Mouse (Mus musculus): Measurements from ENCODE around the gene Tril. TPM values are rescaled to one million over a fixed set of nuclear protein-coding genes. Genes with fewer than 3 reads are reported as not detected.

The Tril gene
- polyA plus RNA-seq, 1 experiment, result 0.43 TPM

GRCm38 (mm10) chr6:53778424-53778955 lies 42.1 kb downstream of the Tril start:
- no peaks in the 10 kb centered on the region for H3K27me3 ChIP-seq (ENCODE audit: control insufficient read depth, insufficient read depth, low read length)
- no peak overlapping the region for H3K27ac ChIP-seq (ENCODE audit: control insufficient read depth, insufficient read depth, low read depth, low read length)
- H3K36me3 ChIP-seq (ENCODE audit: control insufficient read depth, insufficient read depth, low read length), result no peaks in the 10 kb centered on the region
- TF ChIP-seq POLR2A (IDR thresholded peaks at IDR 0.05; ENCODE audit: control insufficient read depth, low read depth, low read length), result no peak
- no peak for TF ChIP-seq CTCF (IDR thresholded peaks at IDR 0.05; ENCODE audit: control insufficient read depth, insufficient read depth, insufficient replicate concordance, low read depth, low read length)
- H3K4me3 ChIP-seq (ENCODE audit: control insufficient read depth, low read depth, low read length), result no peak overlapping the region
- H3K4me1 ChIP-seq (ENCODE audit: control insufficient read depth, insufficient read depth, low read length), result no peaks in the 10 kb centered on the region

GRCm38 (mm10) chr6:53768275-53768674 lies 52.4 kb downstream of the Tril start:
- no peaks in the 10 kb centered on the region for H3K4me1 ChIP-seq (ENCODE audit: control insufficient read depth, insufficient read depth, low read length)
- no peaks in the 10 kb centered on the region for H3K36me3 ChIP-seq (ENCODE audit: control insufficient read depth, insufficient read depth, low read length)
- no peak overlapping the region for H3K27ac ChIP-seq (ENCODE audit: control insufficient read depth, insufficient read depth, low read depth, low read length)
- H3K4me3 ChIP-seq (ENCODE audit: control insufficient read depth, low read depth, low read length), result no peak overlapping the region
- no peaks in the 10 kb centered on the region for H3K27me3 ChIP-seq (ENCODE audit: control insufficient read depth, insufficient read depth, low read length)
- TF ChIP-seq CTCF (IDR thresholded peaks at IDR 0.05; ENCODE audit: control insufficient read depth, insufficient read depth, insufficient replicate concordance, low read depth, low read length) (no peak), POLR2A (IDR thresholded peaks at IDR 0.05; ENCODE audit: control insufficient read depth, low read depth, low read length) (no peak)

GRCm38 (mm10) chr6:53766243-53766915 lies 54.3 kb downstream of the Tril start:
- no peaks in the 10 kb centered on the region for H3K27me3 ChIP-seq (ENCODE audit: control insufficient read depth, insufficient read depth, low read length)
- H3K27ac ChIP-seq (ENCODE audit: control insufficient read depth, insufficient read depth, low read depth, low read length), result no peak overlapping the region
- TF ChIP-seq POLR2A (IDR thresholded peaks at IDR 0.05; ENCODE audit: control insufficient read depth, low read depth, low read length) (no peak), CTCF (IDR thresholded peaks at IDR 0.05; ENCODE audit: control insufficient read depth, insufficient read depth, insufficient replicate concordance, low read depth, low read length) (no peak)
- no peaks in the 10 kb centered on the region for H3K36me3 ChIP-seq (ENCODE audit: control insufficient read depth, insufficient read depth, low read length)
- no peaks in the 10 kb centered on the region for H3K4me1 ChIP-seq (ENCODE audit: control insufficient read depth, insufficient read depth, low read length)
- H3K4me3 ChIP-seq (ENCODE audit: control insufficient read depth, low read depth, low read length), result no peak overlapping the region

- Histone ChIP-seq H3K27ac (ENCODE audit: control insufficient read depth, insufficient read depth, low read depth, low read length) (no peak overlapping the region), H3K36me3 (ENCODE audit: control insufficient read depth, insufficient read depth, low read length) (no peaks in the 10 kb centered on the region), H3K4me3 (ENCODE audit: control insufficient read depth, low read depth, low read length) (no peak overlapping the region), H3K4me1 (ENCODE audit: control insufficient read depth, insufficient read depth, low read length) (no peaks in the 10 kb centered on the region), H3K27me3 (ENCODE audit: control insufficient read depth, insufficient read depth, low read length) (no peaks in the 10 kb centered on the region)
- TF ChIP-seq POLR2A (IDR thresholded peaks at IDR 0.05; ENCODE audit: control insufficient read depth, low read depth, low read length), result no peak
- TF ChIP-seq CTCF (IDR thresholded peaks at IDR 0.05; ENCODE audit: control insufficient read depth, insufficient read depth, insufficient replicate concordance, low read depth, low read length), result no peak
Measured at GRCm38 (mm10) chr6:53765731-53766130, 54.9 kb downstream of the Tril start.

Other genes with a start within 250 kb of the Tril start
- 14.8 and 18.9 TPM in 2 replicates for gene Cpvl, start 157.8 kb upstream of the Tril start, polyA plus RNA-seq (2012; rRNA removed)
- 609 and 637 TPM in 2 replicates for gene Chn2, start 218.7 kb upstream of the Tril start, polyA plus RNA-seq (2012; rRNA removed)